Mouse (Mus musculus): ENCODE measurements around the gene Itga4. TPM values are rescaled to one million over a fixed set of nuclear protein-coding genes. Genes with fewer than 3 reads are reported as not detected.

Itga4 gene
- polyA plus RNA-seq, 1 experiment = 89.7 TPM

GRCm38 (mm10) chr2:79257411-79257810 is 2.2 kb downstream of the Itga4 start:
- Histone ChIP-seq H3K4me1 (ENCODE audit: control insufficient read depth, insufficient read depth, low read length) (peaks cover 13% of the 10 kb centered on the region), H3K27ac (ENCODE audit: insufficient read depth, low read depth, low read length) (no peak overlapping the region), H3K4me3 (ENCODE audit: insufficient read depth, low read depth, low read length) (no peak overlapping the region)
- 87% methylated on average over 4 of the region's 4 CpGs for WGBS
- no peak for TF ChIP-seq CTCF (IDR thresholded peaks at IDR 0.05; ENCODE audit: insufficient read depth, low read depth, low read length)

DNA sequence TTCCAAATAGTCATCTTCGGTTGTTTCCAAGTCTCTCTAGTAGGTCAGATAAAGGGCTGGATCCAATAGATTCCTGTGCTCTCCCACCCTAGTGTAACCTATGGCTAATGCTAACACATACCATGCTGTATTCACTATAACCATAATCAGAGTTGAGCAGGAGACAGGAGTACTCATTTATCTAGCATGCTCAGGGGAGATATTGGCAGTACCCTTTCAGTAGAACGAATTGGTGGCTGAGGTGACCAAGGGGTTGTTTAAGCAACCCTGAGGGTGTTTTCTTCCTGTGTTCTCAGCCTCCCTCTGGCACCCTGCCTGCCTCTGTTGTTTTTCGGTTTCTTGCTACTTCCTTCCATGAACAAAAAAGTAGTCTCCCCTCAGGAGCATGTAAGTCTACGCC is 4.1 kb downstream of the Itga4 start:
- WGBS = 76% methylated on average over 4 of the region's 4 CpGs
- H3K4me3 ChIP-seq (ENCODE audit: insufficient read depth, low read depth, low read length) = no peak overlapping the region
- no peak overlapping the region for H3K27ac ChIP-seq (ENCODE audit: insufficient read depth, low read depth, low read length)
- peaks cover 13% of the 10 kb centered on the region for H3K4me1 ChIP-seq (ENCODE audit: control insufficient read depth, insufficient read depth, low read length)
- TF ChIP-seq POLR2A (IDR thresholded peaks at IDR 0.05; ENCODE audit: insufficient read depth, low read depth, low read length) (no peak), CTCF (IDR thresholded peaks at IDR 0.05; ENCODE audit: insufficient read depth, low read depth, low read length) (no peak)

DNA sequence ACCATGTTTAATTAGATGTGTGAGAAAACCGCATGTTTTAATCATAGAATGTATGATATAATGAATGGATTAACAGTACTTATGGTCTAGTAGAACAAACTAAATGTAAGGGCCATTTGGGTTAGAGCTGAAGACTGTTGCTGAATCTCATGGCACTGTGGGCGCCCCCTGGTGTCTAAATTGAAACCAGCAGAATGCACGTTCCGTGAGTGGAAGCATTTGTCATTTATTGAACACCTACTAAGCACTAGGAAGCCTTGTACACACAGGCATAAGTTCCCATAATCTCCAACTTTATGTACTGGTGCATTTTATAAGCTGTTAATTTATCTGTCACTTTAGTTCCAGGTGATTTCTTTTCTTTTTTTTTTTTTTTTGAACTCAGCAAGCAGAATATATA is 10.4 kb downstream of the Itga4 start:
- WGBS = 60% methylated on average over 4 of the region's 4 CpGs
- Histone ChIP-seq H3K4me3 (ENCODE audit: insufficient read depth, low read depth, low read length) (no peak overlapping the region), H3K27ac (ENCODE audit: insufficient read depth, low read depth, low read length) (no peak overlapping the region), H3K4me1 (ENCODE audit: control insufficient read depth, insufficient read depth, low read length) (no peaks in the 10 kb centered on the region)
- TF ChIP-seq CTCF (IDR thresholded peaks at IDR 0.05; ENCODE audit: insufficient read depth, low read depth, low read length) (no peak), POLR2A (IDR thresholded peaks at IDR 0.05; ENCODE audit: insufficient read depth, low read depth, low read length) (no peak)

GRCm38 (mm10) chr2:79266480-79266879 is 11.3 kb downstream of the Itga4 start:
- 92% methylated on average over 3 of the region's 3 CpGs for WGBS
- no peak overlapping the region for H3K27ac ChIP-seq (ENCODE audit: insufficient read depth, low read depth, low read length)
- TF ChIP-seq CTCF (IDR thresholded peaks at IDR 0.05; ENCODE audit: insufficient read depth, low read depth, low read length) (no peak), POLR2A (IDR thresholded peaks at IDR 0.05; ENCODE audit: insufficient read depth, low read depth, low read length) (no peak)
- H3K4me1 ChIP-seq (ENCODE audit: control insufficient read depth, insufficient read depth, low read length) = no peaks in the 10 kb centered on the region
- no peak overlapping the region for H3K4me3 ChIP-seq (ENCODE audit: insufficient read depth, low read depth, low read length)

GRCm38 (mm10) chr2:79267181-79267580 is 12.0 kb downstream of the Itga4 start:
- H3K4me3 ChIP-seq (ENCODE audit: insufficient read depth, low read depth, low read length) = no peak overlapping the region
- TF ChIP-seq CTCF (IDR thresholded peaks at IDR 0.05; ENCODE audit: insufficient read depth, low read depth, low read length) = no peak
- no peak for TF ChIP-seq POLR2A (IDR thresholded peaks at IDR 0.05; ENCODE audit: insufficient read depth, low read depth, low read length)
- H3K4me1 ChIP-seq (ENCODE audit: control insufficient read depth, insufficient read depth, low read length) = no peaks in the 10 kb centered on the region
- WGBS = 94% methylated on average over 3 of the region's 3 CpGs
- no peak overlapping the region for H3K27ac ChIP-seq (ENCODE audit: insufficient read depth, low read depth, low read length)

DNA sequence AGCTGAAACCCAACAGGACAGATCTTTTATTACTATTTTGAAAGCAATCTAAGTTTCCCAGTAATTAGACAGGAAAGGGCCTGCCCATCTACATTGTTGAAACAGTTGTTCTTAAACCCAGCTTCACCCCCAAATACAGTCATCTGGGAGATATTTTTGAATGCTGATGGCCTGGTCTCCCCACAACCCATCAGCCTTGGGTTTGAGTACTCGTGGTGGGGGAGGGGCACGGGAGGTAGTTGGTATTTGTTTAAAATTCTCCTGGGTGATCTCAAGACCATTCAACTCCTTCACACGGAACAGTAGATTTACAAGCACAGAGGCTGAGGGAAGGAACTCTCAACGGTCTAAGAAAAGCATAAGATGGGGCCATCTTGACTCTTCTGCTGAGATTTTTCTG is 13.6 kb downstream of the Itga4 start:
- no peak overlapping the region for H3K27ac ChIP-seq (ENCODE audit: insufficient read depth, low read depth, low read length)
- 75% methylated on average over 4 of the region's 4 CpGs for WGBS
- H3K4me3 ChIP-seq (ENCODE audit: insufficient read depth, low read depth, low read length) = no peak overlapping the region
- TF ChIP-seq POLR2A (IDR thresholded peaks at IDR 0.05; ENCODE audit: insufficient read depth, low read depth, low read length) (no peak), CTCF (IDR thresholded peaks at IDR 0.05; ENCODE audit: insufficient read depth, low read depth, low read length) (no peak)
- H3K4me1 ChIP-seq (ENCODE audit: control insufficient read depth, insufficient read depth, low read length) = no peaks in the 10 kb centered on the region

DNA sequence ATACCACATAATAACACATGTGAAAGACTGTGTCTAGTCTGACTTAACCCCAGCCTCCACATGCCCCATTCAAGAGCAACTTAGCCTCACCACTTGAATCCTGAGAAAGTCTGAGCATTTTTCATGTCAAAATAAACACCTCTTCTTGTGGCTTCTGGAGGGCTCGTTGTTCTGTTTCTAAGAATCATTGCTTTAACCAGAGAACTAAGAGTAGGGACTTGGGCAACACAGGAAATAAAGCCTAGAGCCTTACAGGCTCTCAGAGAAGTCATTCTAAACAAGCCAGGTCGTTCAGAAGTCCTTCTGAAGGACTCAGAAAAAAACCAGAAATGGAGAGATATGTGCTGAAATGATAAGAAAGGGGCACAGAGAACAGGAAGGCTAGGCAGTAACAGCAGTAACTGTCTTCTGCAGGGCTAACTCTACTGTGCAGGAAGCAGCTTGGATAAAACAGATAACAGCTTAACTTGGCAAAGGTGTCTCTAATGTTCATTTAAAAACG is 14.9 kb downstream of the Itga4 start:
- Histone ChIP-seq H3K27ac (ENCODE audit: insufficient read depth, low read depth, low read length) (no peak overlapping the region), H3K4me1 (ENCODE audit: control insufficient read depth, insufficient read depth, low read length) (no peaks in the 10 kb centered on the region), H3K4me3 (ENCODE audit: insufficient read depth, low read depth, low read length) (no peak overlapping the region)
- WGBS = 52% methylated on average over 3 of the region's 3 CpGs
- TF ChIP-seq POLR2A (IDR thresholded peaks at IDR 0.05; ENCODE audit: insufficient read depth, low read depth, low read length) (no peak), CTCF (IDR thresholded peaks at IDR 0.05; ENCODE audit: insufficient read depth, low read depth, low read length) (no peak)

DNA sequence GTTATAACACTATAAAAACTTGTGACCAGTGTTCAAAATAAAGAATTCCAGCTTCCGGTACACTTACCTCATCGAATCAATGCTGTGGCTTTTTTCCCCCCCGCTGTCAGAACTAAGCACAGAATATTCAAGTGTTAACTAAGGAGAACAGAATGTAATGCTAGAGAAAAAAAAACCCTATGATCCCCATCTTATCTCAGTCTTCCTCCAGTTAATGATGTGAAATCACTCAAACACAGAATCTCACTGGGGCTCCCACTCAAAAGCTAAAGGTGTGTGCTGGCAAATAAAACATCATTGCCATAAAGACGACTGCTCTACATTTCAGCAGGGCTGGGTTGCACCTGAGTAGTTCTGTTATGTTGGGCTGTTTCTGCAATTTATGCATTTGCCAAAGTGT is 16.6 kb downstream of the Itga4 start:
- 95% methylated on average over 4 of the region's 4 CpGs for WGBS
- Histone ChIP-seq H3K4me3 (ENCODE audit: insufficient read depth, low read depth, low read length) (no peak overlapping the region), H3K27ac (ENCODE audit: insufficient read depth, low read depth, low read length) (no peak overlapping the region)

DNA sequence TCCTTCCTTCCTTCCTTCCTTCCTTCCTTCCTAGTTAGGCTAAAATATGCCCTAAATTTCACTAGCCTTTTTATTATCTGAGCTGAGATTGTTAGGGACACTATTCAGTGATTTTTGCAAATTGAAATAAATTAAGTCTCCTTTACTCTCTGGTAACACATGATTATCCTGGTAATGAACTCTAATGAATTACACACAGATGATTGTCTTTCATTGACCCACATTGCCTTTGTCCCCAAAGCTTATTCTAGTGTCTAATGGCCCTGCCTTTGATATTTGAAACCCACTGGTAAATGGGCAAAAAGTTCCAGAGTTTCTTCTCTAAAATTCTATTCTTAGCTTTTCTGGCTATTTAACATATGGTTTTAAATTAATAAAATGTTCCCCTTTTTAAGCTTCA is 23.4 kb downstream of the Itga4 start:
- H3K4me1 ChIP-seq (ENCODE audit: control insufficient read depth, insufficient read depth, low read length) = no peaks in the 10 kb centered on the region
- no peak overlapping the region for H3K4me3 ChIP-seq (ENCODE audit: insufficient read depth, low read depth, low read length)
- TF ChIP-seq CTCF (IDR thresholded peaks at IDR 0.05; ENCODE audit: insufficient read depth, low read depth, low read length) = no peak
- TF ChIP-seq POLR2A (IDR thresholded peaks at IDR 0.05; ENCODE audit: insufficient read depth, low read depth, low read length) = no peak
- H3K27ac ChIP-seq (ENCODE audit: insufficient read depth, low read depth, low read length) = no peak overlapping the region

More for the DNA sequence above, 16.6 kb downstream of the Itga4 start:
- TF ChIP-seq POLR2A (IDR thresholded peaks at IDR 0.05; ENCODE audit: insufficient read depth, low read depth, low read length) (no peak), CTCF (IDR thresholded peaks at IDR 0.05; ENCODE audit: insufficient read depth, low read depth, low read length) (no peak)
- H3K4me1 ChIP-seq (ENCODE audit: control insufficient read depth, insufficient read depth, low read length) = no peaks in the 10 kb centered on the region

DNA sequence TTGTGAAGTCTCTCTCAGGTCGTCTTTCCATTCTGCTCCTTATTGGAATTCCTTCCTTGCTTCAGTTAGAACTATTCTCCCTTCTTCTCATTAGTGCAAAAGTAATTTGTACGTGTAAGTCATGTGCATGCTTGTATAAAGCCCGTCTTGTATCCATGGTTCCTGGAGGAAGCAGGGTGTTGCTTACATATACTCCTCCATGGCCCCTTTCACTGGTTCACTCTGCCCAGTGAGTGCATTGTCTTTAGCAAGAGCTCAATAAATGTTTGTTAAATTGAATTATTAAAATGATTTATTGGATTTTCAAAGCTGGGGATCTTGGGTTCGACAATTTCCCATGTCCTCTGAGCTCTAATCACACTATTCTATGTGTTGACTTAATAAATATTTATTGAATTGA is 29.0 kb downstream of the Itga4 start:
- no peak overlapping the region for H3K27ac ChIP-seq (ENCODE audit: insufficient read depth, low read depth, low read length)
- H3K4me3 ChIP-seq (ENCODE audit: insufficient read depth, low read depth, low read length) = no peak overlapping the region
- TF ChIP-seq CTCF (IDR thresholded peaks at IDR 0.05; ENCODE audit: insufficient read depth, low read depth, low read length) (no peak), POLR2A (IDR thresholded peaks at IDR 0.05; ENCODE audit: insufficient read depth, low read depth, low read length) (no peak)
- 85% methylated on average over 4 of the region's 4 CpGs for WGBS
- H3K4me1 ChIP-seq (ENCODE audit: control insufficient read depth, insufficient read depth, low read length) = no peaks in the 10 kb centered on the region
